15 mouse cellular contexts compared by ENCODE assay signal in genomic region chr11:74827791-74828403, GRCm38 (mm10). TPM values are rescaled to one million over a fixed set of nuclear protein-coding genes. Genes with fewer than 3 reads are reported as not detected.
A peak's percentile ranks its signal among the peaks of the same experiment; 100 is the strongest.
DNase-seq lines count a peak whose midpoint lies in the region; ATAC-seq and TF ChIP-seq lines count a peak whose summit lies in the region.
"Had no signal": no experiment of that assay in that cellular context is flagged by ENCODE, and none has a peak within 500 bp of the region (broad histone marks: within the 10 kb centered on the region; RNA-seq: fewer than 3 reads in every experiment).

No protein-coding gene starts in this region.

- H3K27ac ChIP-seq in kidney, postnatal 0 days: 0 out of 2 replicates have a peak overlapping the region, but pooled peaks have one; percentile 13
- peak overlapping the region; percentile 98 for H3K27ac ChIP-seq in spleen, adult 2 months (ENCODE audit: insufficient read depth, low read length)
- H3K27ac ChIP-seq: embryonic facial prominence, embryonic 12.5 days; forebrain, embryonic 10.5 days; limb, embryonic 10.5 days had no signal

- WGBS in kidney, postnatal 0 days: 69% methylated on average over 7 of the region's 7 CpGs
- WGBS in spleen, adult 2 months: 53% methylated on average over 7 of the region's 7 CpGs

- no peaks in the 10 kb centered on the region for H3K27me3 ChIP-seq in kidney, postnatal 0 days (ENCODE audit: insufficient read depth, low read length)
- H3K27me3 ChIP-seq in spleen, adult 2 months (ENCODE audit: control insufficient read depth, insufficient read depth, low read length): no peaks in the 10 kb centered on the region

- DNase-seq in cerebellum, adult 9-11 months: peak; percentile 34
- DNase-seq in cerebellum, adult 18-20 months: no peak
- no peak for DNase-seq in kidney, postnatal 0 days (ENCODE audit: low spot score)
- no peak for DNase-seq in kidney, postnatal 10 days
- DNase-seq in spleen, adult 2 months (ENCODE audit: low read depth in 1 of 2, low spot score in 2 of 2): no peak
- DNase-seq in spleen, postnatal 14 days (ENCODE audit: low spot score in 2 of 2): no peak
- no peak for DNase-seq in Muller cell, postnatal 12 days (ENCODE audit: inconsistent ontology term)
- DNase-seq in c-Kit-positive CD71-positive TER-119-positive erythroid progenitor cells, embryonic 14.5 days (ENCODE audit: low spot score): no peak
- DNase-seq: kidney, postnatal 14 days; midbrain, embryonic 14.5 days; right cerebral cortex, postnatal 25 days had no signal

- no peak for TF ChIP-seq CTCF in kidney, postnatal 0 days (IDR thresholded peaks at IDR 0.05; ENCODE audit: low read depth)
- no peak for TF ChIP-seq CTCF in spleen, adult 2 months (IDR thresholded peaks at IDR 0.05; ENCODE audit: extremely low read depth, insufficient read depth, insufficient read length, insufficient replicate concordance)

- no peak for TF ChIP-seq POLR2A in spleen, adult 2 months (IDR thresholded peaks at IDR 0.05; ENCODE audit: low read depth, low read length)

- H3K9me3 ChIP-seq in kidney, postnatal 0 days (replicated peaks; ENCODE audit: low read length): no peaks in the 10 kb centered on the region
- H3K9me3 ChIP-seq: embryonic facial prominence, embryonic 12.5 days; forebrain, embryonic 10.5 days; limb, embryonic 10.5 days had no signal

- H3K36me3 ChIP-seq in kidney, postnatal 0 days (ENCODE audit: insufficient read depth, low read length): no peaks in the 10 kb centered on the region
- no peaks in the 10 kb centered on the region for H3K36me3 ChIP-seq in spleen, adult 2 months (ENCODE audit: control insufficient read depth, insufficient read depth, low read length)

- H3K4me3 ChIP-seq in kidney, postnatal 0 days (replicated peaks; ENCODE audit: low read depth, low read length): no peak overlapping the region
- H3K4me3 ChIP-seq in spleen, adult 2 months (ENCODE audit: extremely low read depth, insufficient read depth, insufficient read length): no peak overlapping the region
- H3K4me3 ChIP-seq: embryonic facial prominence, embryonic 12.5 days; limb, embryonic 10.5 days had no signal

- no peak overlapping the region for H3K4me2 ChIP-seq in kidney, postnatal 0 days (ENCODE audit: low read length)
- H3K4me2 ChIP-seq: embryonic facial prominence, embryonic 12.5 days had no signal

- peaks cover 26% of the 10 kb centered on the region for H3K4me1 ChIP-seq in kidney, postnatal 0 days (replicated peaks; ENCODE audit: insufficient read depth, low read length)
- peaks cover 24% of the 10 kb centered on the region for H3K4me1 ChIP-seq in spleen, adult 2 months (ENCODE audit: control insufficient read depth, insufficient read depth, insufficient read length)

- no peak for ATAC-seq in kidney, postnatal 0 days (replicated peaks; ENCODE audit: low FRiP score, low read depth)
- ATAC-seq: hindbrain, embryonic 16.5 days had no signal

- no peak overlapping the region for H3K9ac ChIP-seq in kidney, postnatal 0 days (ENCODE audit: low read depth, low read length)
- H3K9ac ChIP-seq: embryonic facial prominence, embryonic 12.5 days had no signal

RNA-seq across cellular contexts. Expression of gene Mnt, which starts 2.8 kb away (rescaled TPM):
- 5.5 and 5.7 TPM in 2 replicates for polyA plus RNA-seq in kidney, postnatal 0 days (2015; fragmentation: Nextera tagmentation; extraction: Ambion mirVana)
- 25.2 and 31.8 TPM in 2 replicates for polyA plus RNA-seq in spleen, adult 2 months (2012; rRNA removed)

RNA-seq across cellular contexts. Expression of gene Mettl16, which starts 57.3 kb away (rescaled TPM):
- 27.1 and 31.6 TPM in 2 replicates for polyA plus RNA-seq in kidney, postnatal 0 days (2015; fragmentation: Nextera tagmentation; extraction: Ambion mirVana)
- polyA plus RNA-seq in spleen, adult 2 months (2012; rRNA removed): 3.2 and 3.9 TPM in 2 replicates
